Mouse (Mus musculus): ENCODE measurements at regions not wholly inside any gene's neighbourhood (a gene's known extent, or its start where the extent isn't known, plus 50 kb on each side); places are given as distances from the start of the nearest gene placed in this dataset.

- TF ChIP-seq POLR2A (IDR thresholded peaks at IDR 0.05; ENCODE audit: low read depth, low read length) (no peak), CTCF (IDR thresholded peaks at IDR 0.05; ENCODE audit: extremely low read depth, insufficient read length, insufficient replicate concordance, low read depth, low read length) (no peak)
- Histone ChIP-seq H3K27ac (ENCODE audit: insufficient read depth, low read depth, low read length) (no peak overlapping the region), H3K4me1 (ENCODE audit: control insufficient read depth, insufficient read depth, insufficient read length, low read length) (no peaks in the 10 kb centered on the region), H3K4me3 (ENCODE audit: low read depth, low read length) (no peak overlapping the region), H3K36me3 (ENCODE audit: control insufficient read depth, insufficient read depth, low read length) (no peaks in the 10 kb centered on the region), H3K27me3 (ENCODE audit: control insufficient read depth, insufficient read depth, low read length) (no peaks in the 10 kb centered on the region)
- WGBS, result 74% methylated on average over 4 of the region's 4 CpGs
Measured at GRCm38 (mm10) chr1:168908684-168909175, 476.7 kb upstream of the Pbx1 start.

- no peak for TF ChIP-seq POLR2A (IDR thresholded peaks at IDR 0.05; ENCODE audit: low read depth, low read length)
- no peak for TF ChIP-seq CTCF (IDR thresholded peaks at IDR 0.05; ENCODE audit: extremely low read depth, insufficient read length, insufficient replicate concordance, low read depth, low read length)
- no peaks in the 10 kb centered on the region for H3K27me3 ChIP-seq (ENCODE audit: control insufficient read depth, insufficient read depth, low read length)
- no peak overlapping the region for H3K4me3 ChIP-seq (ENCODE audit: low read depth, low read length)
- no peak overlapping the region for H3K27ac ChIP-seq (ENCODE audit: insufficient read depth, low read depth, low read length)
- H3K36me3 ChIP-seq (ENCODE audit: control insufficient read depth, insufficient read depth, low read length), result no peaks in the 10 kb centered on the region
- H3K4me1 ChIP-seq (ENCODE audit: control insufficient read depth, insufficient read depth, insufficient read length, low read length), result no peaks in the 10 kb centered on the region
- WGBS, result 91% methylated on average over 6 of the region's 6 CpGs
Measured at GRCm38 (mm10) chr1:168908192-168908591, 476.1 kb upstream of the Pbx1 start.

GRCm38 (mm10) chr1:168898483-168898882, 466.4 kb upstream of the Pbx1 start:
- TF ChIP-seq POLR2A (IDR thresholded peaks at IDR 0.05; ENCODE audit: low read depth, low read length), result no peak
- Histone ChIP-seq H3K4me3 (ENCODE audit: low read depth, low read length) (no peak overlapping the region), H3K36me3 (ENCODE audit: control insufficient read depth, insufficient read depth, low read length) (no peaks in the 10 kb centered on the region), H3K27me3 (ENCODE audit: control insufficient read depth, insufficient read depth, low read length) (no peaks in the 10 kb centered on the region), H3K27ac (ENCODE audit: insufficient read depth, low read depth, low read length) (no peak overlapping the region), H3K4me1 (ENCODE audit: control insufficient read depth, insufficient read depth, insufficient read length, low read length) (no peaks in the 10 kb centered on the region)
- WGBS, result 40% methylated on average over 2 of the region's 2 CpGs

- WGBS, result 54% methylated on average over 3 of the region's 3 CpGs
- Histone ChIP-seq H3K4me1 (ENCODE audit: control insufficient read depth, insufficient read depth, insufficient read length, low read length) (no peaks in the 10 kb centered on the region), H3K27ac (ENCODE audit: insufficient read depth, low read depth, low read length) (no peak overlapping the region), H3K27me3 (ENCODE audit: control insufficient read depth, insufficient read depth, low read length) (no peaks in the 10 kb centered on the region), H3K36me3 (ENCODE audit: control insufficient read depth, insufficient read depth, low read length) (no peaks in the 10 kb centered on the region), H3K4me3 (ENCODE audit: low read depth, low read length) (no peak overlapping the region)
- no peak for TF ChIP-seq POLR2A (IDR thresholded peaks at IDR 0.05; ENCODE audit: low read depth, low read length)
- TF ChIP-seq CTCF (IDR thresholded peaks at IDR 0.05; ENCODE audit: extremely low read depth, insufficient read length, insufficient replicate concordance, low read depth, low read length), result no peak
Measured at GRCm38 (mm10) chr1:168861577-168861976, 429.5 kb upstream of the Pbx1 start.

- Histone ChIP-seq H3K27me3 (ENCODE audit: control insufficient read depth, insufficient read depth, low read length) (no peaks in the 10 kb centered on the region), H3K36me3 (ENCODE audit: control insufficient read depth, insufficient read depth, low read length) (no peaks in the 10 kb centered on the region), H3K27ac (ENCODE audit: insufficient read depth, low read depth, low read length) (no peak overlapping the region), H3K4me1 (ENCODE audit: control insufficient read depth, insufficient read depth, insufficient read length, low read length) (no peaks in the 10 kb centered on the region), H3K4me3 (ENCODE audit: low read depth, low read length) (no peak overlapping the region)
- TF ChIP-seq CTCF (IDR thresholded peaks at IDR 0.05; ENCODE audit: extremely low read depth, insufficient read length, insufficient replicate concordance, low read depth, low read length) (no peak), POLR2A (IDR thresholded peaks at IDR 0.05; ENCODE audit: low read depth, low read length) (no peak)
- 58% methylated on average over 3 of the region's 3 CpGs for WGBS
Measured at GRCm38 (mm10) chr1:168823184-168823583, 391.1 kb upstream of the Pbx1 start.

- TF ChIP-seq CTCF (IDR thresholded peaks at IDR 0.05; ENCODE audit: extremely low read depth, insufficient read length, insufficient replicate concordance, low read depth, low read length), result no peak
- no peak for TF ChIP-seq POLR2A (IDR thresholded peaks at IDR 0.05; ENCODE audit: low read depth, low read length)
- Histone ChIP-seq H3K27ac (ENCODE audit: insufficient read depth, low read depth, low read length) (no peak overlapping the region), H3K4me1 (ENCODE audit: control insufficient read depth, insufficient read depth, insufficient read length, low read length) (no peaks in the 10 kb centered on the region), H3K36me3 (ENCODE audit: control insufficient read depth, insufficient read depth, low read length) (no peaks in the 10 kb centered on the region), H3K4me3 (ENCODE audit: low read depth, low read length) (no peak overlapping the region), H3K27me3 (ENCODE audit: control insufficient read depth, insufficient read depth, low read length) (no peaks in the 10 kb centered on the region)
- 79% methylated on average over 5 of the region's 5 CpGs for WGBS
Measured at GRCm38 (mm10) chr1:168818381-168818780, 386.3 kb upstream of the Pbx1 start.

GRCm38 (mm10) chr1:168807084-168807483, 375.0 kb upstream of the Pbx1 start:
- TF ChIP-seq POLR2A (IDR thresholded peaks at IDR 0.05; ENCODE audit: low read depth, low read length) (no peak), CTCF (IDR thresholded peaks at IDR 0.05; ENCODE audit: extremely low read depth, insufficient read length, insufficient replicate concordance, low read depth, low read length) (no peak)
- Histone ChIP-seq H3K36me3 (ENCODE audit: control insufficient read depth, insufficient read depth, low read length) (no peaks in the 10 kb centered on the region), H3K27me3 (ENCODE audit: control insufficient read depth, insufficient read depth, low read length) (no peaks in the 10 kb centered on the region), H3K4me1 (ENCODE audit: control insufficient read depth, insufficient read depth, insufficient read length, low read length) (no peaks in the 10 kb centered on the region), H3K27ac (ENCODE audit: insufficient read depth, low read depth, low read length) (no peak overlapping the region), H3K4me3 (ENCODE audit: low read depth, low read length) (no peak overlapping the region)
- 46% methylated on average over 3 of the region's 3 CpGs for WGBS

GRCm38 (mm10) chr1:168805442-168805841, 373.4 kb upstream of the Pbx1 start:
- H3K36me3 ChIP-seq (ENCODE audit: control insufficient read depth, insufficient read depth, low read length), result no peaks in the 10 kb centered on the region
- H3K27me3 ChIP-seq (ENCODE audit: control insufficient read depth, insufficient read depth, low read length), result no peaks in the 10 kb centered on the region
- no peak overlapping the region for H3K27ac ChIP-seq (ENCODE audit: insufficient read depth, low read depth, low read length)
- TF ChIP-seq CTCF (IDR thresholded peaks at IDR 0.05; ENCODE audit: extremely low read depth, insufficient read length, insufficient replicate concordance, low read depth, low read length) (no peak), POLR2A (IDR thresholded peaks at IDR 0.05; ENCODE audit: low read depth, low read length) (no peak)
- H3K4me3 ChIP-seq (ENCODE audit: low read depth, low read length), result no peak overlapping the region
- WGBS, result 64% methylated on average over 3 of the region's 3 CpGs
- no peaks in the 10 kb centered on the region for H3K4me1 ChIP-seq (ENCODE audit: control insufficient read depth, insufficient read depth, insufficient read length, low read length)
